Mouse (Mus musculus) kidney, adult 2 months (tissue): ENCODE results near the gene Fhod1.
A peak's percentile ranks its signal among the peaks of the same experiment; 100 is the strongest.

ENCODE experiments used
- CTCF ChIP-seq: fragments of 200-500 bp; conservative IDR thresholded peaks from 2 replicates; pipeline ENCODE4 v1.5.1; 2011; ENCODE audit warnings: low read depth, mild to moderate bottlenecking, control low read depth, low read length, moderate library complexity, mixed read lengths; ENCODE audit not compliant: insufficient read depth, insufficient read length
- POLR2A ChIP-seq: fragments of 200-500 bp; IDR thresholded peaks from one replicate; pipeline ENCODE4 v1.6.1; 2011; ENCODE audit warnings: low read depth, low read length, control low read depth

- no peak for TF ChIP-seq POLR2A
- TF ChIP-seq CTCF: 0 out of 2 replicates have a peak, but pooled peaks have one; percentile 27
Observed at GRCm38 (mm10) chr8:105359646-105360045, 11.9 kb upstream of the Fhod1 start.
